Mouse (Mus musculus) adrenal gland (tissue): ENCODE results near the gene Adgrl3.
"Not testable (repeated sequence)": the region's sequence is repeated elsewhere in the genome, so short reads cannot be mapped to it uniquely, and the experiment has no call there.

Experiments
- intact Hi-C: fragments of 180-260 bp; cut with DNase I; formaldehyde crosslinking; loops from one replicate; pipeline ENCODE4 v1.15.1; 2025

The Adgrl3 gene

DNA sequence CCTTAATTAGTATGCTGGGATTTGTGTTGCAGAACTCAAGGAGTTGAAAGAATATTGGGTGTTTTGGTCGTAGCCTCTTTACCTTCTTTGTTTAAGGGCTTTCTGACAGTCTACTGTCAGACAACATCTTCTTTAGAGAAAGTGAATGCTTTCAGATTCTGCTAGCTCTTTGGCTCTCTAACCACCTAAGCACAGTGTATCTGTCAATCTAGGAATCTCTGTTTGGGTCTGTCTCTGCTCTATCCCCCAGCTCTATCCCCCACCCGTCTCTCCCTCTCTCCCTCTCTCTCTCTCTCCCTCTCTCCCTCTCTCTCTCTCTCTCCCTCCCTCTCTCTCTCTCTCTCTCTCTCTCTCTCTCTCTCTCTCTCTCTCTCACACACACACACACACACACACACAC lies 535.2 kb downstream of the Adgrl3 start:
- intact Hi-C loops = not testable (repeated sequence)

DNA sequence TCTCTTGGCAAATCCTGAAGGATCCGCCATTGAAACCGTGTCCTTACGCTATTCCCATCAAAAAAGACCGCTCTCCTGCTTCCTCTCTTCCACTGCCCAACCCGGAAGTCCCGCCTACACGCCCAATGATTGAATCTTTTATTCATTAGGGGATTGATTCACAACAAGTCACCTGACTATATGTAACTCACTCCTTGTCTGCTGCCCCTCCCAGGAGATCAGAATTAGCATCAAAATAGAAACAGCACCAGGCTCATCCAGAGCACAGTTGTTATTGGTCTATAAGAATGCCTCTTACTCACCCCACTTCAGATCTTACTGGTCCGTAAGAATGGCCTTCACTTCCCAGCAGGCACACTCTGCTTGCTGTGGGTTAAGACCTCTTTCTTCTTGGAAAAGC lies 536.1 kb downstream of the Adgrl3 start:
- intact Hi-C loops = no loop called here

DNA sequence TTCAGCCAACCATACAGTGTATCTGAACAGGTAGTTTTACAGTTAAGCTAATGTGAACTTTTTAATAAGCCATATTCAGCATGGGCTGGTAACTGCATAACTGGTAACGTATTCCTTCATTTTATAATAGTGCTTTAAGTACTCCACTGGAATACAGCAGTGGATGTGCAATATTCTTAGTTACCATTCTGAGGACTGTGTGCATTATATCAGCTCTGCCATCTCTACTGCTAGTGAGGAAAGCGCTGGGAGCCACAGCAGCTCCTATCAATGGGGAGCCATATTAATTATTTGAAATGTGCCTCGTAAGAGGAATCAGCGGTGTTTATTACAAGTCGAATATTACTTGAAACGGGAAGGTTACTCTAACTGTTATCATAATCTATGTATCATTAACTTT lies 539.0 kb downstream of the Adgrl3 start:
- intact Hi-C loops = no loop called here

DNA sequence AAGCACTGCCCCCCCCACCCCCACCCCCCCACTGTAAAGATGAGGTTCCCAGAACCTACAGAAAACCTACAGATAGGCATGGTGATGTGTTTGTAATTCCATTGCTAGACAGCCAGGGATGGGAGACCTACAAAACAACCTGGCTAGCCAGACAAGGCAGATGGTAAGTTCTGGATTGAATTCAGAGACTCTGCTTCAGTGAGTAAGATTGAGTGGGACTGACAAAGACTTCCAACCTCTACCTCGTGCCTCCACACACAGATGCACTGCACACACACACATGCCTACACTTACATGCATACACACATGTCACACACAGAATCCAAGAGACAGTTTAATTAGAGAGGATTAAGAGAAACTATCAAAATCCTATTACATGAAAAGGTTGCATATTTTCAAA lies 544.4 kb downstream of the Adgrl3 start:
- intact Hi-C loops = no loop called here

DNA sequence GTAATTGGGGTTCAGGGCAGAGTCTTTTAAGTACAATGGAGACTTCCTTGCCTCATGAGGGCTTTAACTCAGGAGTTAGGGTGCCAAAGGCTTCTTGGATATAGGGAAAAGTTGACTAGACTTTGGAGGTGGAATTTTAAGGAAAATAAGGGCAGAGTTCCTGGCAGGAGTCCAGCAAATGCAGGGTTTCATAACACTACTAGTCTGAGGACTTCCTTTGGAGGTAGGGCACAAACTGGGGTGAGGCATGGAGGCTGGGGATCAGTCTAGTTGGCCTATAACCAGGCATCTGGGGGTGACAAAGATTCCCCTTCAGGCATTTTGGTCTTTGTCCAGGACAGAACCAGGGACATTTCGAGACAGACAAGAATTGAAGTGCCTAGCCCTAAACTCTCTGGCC lies 546.6 kb downstream of the Adgrl3 start:
- intact Hi-C loops = no loop called here

DNA sequence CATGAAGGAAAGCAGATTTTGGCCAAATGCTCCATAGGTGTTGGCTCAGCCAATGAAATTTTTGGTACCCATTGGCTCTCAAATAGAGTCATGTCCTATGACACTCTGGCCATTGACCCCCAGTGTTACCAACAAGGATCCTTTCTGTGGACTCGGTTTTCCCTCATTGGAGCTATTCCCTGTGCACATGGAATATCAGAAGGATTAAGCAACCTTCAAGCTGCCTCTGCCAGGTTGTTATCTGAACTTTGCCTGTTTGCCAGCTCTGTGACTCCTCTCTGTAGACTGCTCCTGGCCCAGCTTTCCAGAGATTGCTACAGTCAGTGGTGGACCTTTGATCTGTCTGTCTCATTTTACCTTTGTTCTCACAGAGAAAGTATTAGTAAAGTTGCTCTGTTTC lies 548.8 kb downstream of the Adgrl3 start:
- intact Hi-C loops = no loop called here

DNA sequence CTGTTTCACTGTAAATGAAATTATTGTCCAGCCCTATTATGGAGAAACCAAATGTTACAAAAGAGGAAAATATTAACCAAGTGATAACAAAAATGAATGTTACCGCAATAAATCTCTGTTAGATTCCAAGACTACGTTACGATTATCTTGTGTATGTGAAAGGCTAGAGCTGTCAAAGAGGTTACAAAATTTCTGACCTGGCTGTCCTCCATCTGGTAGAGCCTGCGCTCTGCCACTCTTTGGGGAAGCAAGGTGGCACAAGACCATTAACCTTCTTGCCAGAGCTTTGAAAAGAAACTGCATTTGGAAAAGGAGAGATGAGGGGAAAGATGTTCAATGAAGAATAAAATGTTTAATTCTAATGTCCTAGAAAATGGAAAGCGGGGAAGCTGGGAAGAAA lies 562.9 kb downstream of the Adgrl3 start:
- intact Hi-C loops = no loop called here

DNA sequence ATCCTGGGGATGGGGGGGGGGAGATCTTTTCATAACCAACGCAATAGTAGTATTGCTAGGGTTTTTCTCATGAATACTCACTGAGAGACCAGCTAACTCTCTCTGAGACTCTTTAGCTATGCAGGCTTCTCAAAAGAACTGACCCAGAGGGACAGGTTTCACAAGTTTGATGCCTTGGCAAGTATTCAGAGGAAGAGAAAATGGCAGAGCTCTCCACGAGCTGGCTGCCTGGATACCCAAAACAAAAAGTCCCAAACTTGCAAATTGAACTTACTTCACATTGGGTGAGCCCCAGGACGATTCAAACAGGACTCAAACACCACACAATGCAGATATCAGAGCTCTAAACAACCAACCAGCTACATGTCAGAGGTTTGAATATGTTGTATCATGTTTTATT lies 563.5 kb downstream of the Adgrl3 start:
- intact Hi-C loops = no loop called here

DNA sequence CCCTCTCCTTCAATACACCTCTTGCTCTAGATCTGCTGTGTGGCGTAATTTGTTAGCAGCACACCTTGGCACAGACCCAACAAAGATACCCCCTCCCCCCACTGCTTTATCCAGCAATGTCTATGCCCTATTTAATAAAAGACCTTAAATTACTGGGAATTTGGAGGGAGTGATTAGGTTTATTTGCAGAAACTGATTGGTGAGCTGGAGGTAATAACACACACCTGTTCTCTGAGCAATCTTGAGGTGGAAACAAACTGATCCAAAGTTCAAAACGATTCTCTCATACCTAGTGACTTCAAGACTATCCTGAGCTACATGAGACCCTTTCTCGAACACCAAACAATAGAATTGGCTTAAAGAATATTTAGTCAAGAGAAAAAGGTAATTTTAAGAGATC lies 565.0 kb downstream of the Adgrl3 start:
- intact Hi-C loops = no loop called here

DNA sequence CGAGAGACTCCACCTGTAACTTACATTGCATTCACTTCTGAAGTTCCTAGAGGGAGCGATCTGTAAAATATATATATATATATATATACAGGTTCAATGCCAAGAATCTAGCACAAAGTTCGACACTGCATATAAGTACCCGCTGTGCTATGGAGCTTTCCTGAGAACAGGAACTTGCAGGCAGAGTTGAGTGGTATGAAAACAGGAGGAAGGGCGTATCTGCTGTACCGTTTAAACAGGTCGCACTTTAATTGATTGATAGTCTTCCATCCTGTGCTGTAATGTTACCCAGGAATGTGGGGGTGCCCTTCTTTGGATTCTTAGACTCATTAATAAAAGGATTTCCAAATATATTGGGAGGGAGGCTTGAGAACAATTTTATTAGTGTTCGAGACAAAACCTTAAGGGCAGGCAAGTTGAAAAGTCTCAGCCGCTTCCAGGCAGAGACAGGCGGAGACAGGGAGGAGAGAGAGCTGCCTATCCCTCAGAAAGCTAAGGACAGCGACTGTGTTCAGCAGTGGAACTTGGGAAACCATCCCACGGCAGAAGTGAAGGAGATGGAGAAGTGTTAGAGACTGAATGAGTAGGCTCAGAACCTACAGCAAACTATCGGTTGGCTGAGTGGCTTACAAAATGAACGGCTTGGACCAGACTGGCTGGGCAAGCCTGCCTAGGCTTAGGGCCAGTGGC lies 570.2 kb downstream of the Adgrl3 start:
- intact Hi-C loops = no loop called here

DNA sequence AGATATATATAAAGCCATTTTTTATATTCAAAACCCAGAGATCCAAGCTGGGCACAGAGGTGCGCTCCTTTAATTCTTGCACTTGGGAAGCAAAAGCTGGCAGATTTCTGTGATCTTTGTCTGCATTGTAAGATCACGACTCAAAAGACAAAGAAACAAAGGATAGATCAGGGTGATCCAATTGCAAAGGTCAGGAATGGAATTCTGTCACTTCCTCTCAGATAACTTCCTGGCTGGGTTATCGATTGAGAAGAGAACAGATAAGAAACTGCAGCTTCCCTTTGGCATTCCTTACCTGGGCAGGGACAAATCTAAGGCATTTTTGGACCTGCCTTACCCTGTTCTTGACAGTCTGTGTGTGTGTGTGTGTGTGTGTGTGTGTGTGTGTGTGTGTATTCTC lies 571.5 kb downstream of the Adgrl3 start:
- intact Hi-C loops = no loop called here

DNA sequence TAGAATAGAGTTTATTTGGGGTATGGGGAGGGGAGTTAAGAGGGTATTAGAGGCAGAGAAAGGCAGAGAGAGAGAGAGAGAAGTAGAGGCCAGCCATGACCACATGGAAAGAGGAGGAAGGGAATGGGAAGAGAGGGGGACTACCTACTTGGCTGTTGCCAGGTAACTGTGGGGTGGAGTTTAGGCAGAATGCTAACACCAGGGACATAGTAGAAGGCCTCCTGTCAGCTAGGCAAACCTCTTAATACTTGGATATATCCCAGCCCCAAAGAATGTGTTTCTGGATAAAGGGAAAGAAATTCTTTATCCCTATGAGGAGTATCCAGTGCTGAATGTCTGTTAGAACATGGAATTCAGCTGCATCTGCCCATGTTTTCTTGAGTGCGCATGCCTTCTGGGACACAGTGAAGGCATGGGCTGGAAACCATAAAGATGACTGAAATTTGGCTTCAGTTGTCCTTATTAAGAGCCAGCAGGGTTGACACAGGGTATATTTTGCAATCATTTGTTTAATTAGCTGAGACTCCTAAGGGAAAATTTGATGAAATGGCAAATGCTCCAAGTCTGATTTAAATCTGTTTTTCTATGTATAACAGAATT lies 573.6 kb downstream of the Adgrl3 start:
- intact Hi-C loops = no loop called here

DNA sequence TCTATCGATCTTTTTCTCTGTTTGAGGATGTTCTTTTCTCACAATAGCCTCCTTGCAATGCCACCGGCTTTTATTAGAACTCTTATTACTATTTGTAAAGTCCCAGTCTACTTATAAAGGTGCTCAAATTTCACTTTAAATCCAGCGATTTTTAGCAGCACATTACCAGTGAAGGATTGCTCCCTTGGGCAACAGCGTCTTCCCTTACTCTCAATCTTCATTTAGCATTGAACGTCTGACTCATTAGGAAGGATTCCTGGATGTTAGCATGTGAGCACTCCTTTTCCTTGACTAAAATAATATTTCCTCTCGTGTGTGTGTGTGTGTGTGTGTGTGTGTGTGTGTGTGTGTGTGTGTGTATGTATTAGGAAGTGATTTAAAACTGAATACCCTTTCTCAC lies 578.1 kb downstream of the Adgrl3 start:
- intact Hi-C loops = no loop called here

DNA sequence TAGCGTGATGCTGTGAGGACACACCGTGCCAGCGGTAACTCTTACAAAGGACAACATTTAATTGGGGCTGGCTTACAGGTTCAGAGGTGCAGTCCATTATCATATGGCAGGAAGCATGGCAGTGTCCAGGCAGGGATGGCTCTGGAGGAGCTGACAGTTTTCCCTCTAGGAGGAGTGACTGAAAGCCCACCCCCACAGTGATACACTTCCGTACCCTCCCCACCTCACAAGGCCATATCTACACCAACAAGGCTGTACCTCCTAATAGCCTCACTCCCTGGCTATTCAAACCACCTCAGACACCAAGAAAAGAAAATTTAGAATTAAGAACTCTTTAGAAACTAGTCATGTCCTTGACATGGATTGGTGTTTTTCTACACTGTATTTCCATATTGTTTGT lies 583.0 kb downstream of the Adgrl3 start:
- intact Hi-C loops = no loop called here

DNA sequence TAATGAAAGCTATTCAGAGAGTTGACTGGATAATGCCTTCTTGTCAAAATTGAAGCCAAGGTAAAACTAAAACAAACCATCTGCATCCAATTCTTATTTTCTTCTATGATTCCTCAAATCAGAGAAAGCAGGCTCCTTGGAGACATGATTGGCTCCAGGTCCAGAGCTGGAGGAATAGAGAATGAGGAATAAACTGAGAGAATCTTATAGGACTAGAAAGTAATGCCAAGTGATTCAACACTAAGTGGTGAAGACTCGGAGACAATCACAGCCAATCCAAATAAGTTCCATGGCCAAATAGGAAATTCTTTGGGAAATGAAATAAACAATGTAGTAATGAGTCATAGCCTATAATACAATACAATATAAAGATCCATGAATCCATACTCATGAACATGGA lies 585.7 kb downstream of the Adgrl3 start:
- intact Hi-C loops = no loop called here

DNA sequence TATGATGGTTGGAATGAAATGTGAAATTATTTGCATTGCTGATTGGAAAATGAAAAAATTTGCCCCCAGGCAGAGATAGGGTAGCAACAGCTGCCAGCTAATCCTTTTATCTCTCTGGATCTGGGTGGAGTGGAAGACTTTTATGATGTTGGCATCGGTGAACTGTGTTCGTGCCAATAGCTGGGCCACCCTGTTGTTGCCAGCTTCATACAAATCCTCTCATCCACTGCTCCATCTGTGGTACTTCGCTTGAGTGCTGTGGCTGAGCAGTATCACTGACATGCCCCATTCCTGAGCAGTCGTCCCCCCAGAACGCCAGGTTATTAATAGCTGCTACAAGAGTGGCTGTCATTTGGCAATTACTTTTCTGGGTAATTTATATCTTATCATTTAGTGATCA lies 590.3 kb downstream of the Adgrl3 start:
- intact Hi-C loops = no loop called here

DNA sequence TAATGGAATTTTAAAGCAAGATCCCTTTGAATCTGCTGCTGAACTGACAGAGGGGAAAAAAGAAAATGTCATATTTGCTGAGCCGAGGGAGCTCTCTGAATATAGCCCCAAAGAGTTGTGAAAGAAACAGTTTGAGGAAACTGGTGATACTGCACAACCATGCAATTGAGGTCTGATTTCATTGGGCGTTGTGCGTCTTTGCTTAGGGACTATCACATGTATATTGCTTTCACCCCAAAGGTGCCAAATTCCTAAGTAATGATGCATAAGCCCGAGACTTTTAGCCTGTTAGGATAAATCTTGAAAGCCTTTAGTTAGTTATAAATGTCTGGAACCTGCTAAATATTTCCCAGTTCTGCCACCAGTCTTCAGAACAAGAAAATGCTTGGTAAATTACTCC lies 594.7 kb downstream of the Adgrl3 start:
- intact Hi-C loops = no loop called here

DNA sequence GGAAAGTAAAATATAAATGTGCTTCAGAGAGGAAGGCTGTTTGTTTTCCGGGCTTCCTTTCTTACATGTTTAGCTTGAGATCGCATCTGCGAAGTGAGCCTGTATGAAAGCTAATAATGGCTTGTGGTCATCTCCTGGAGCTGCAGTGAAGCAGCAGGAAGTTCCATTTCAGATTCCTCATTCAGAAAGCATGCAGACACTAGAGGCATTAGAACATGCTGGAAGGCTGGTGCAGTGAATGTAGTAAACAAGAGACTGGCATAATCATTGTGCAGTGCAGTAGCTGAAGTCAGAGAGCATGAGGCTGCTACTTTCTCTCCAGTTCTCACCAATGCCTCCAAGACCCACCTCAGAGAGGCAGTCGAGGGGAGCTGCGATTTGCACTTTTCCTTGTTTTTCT lies 601.2 kb downstream of the Adgrl3 start:
- intact Hi-C loops = no loop called here

DNA sequence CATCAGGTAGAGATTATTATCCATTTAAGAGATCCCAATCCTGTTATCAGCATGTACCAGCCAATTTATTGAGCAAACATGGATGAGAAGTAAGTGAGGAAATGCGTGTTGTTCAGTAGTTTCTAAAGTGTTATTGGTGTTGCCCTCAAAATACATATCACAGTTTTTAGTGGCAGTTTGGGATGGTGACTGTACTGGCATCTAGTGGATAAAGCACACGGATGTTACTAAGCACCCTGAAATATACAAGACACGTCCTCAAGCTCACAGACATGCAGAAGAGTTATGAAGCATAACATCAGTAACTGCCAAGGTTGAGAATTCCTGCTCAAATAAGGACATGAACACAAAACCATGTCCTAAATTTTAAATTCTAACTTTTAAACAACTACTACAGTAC lies 601.8 kb downstream of the Adgrl3 start:
- intact Hi-C loops = no loop called here

DNA sequence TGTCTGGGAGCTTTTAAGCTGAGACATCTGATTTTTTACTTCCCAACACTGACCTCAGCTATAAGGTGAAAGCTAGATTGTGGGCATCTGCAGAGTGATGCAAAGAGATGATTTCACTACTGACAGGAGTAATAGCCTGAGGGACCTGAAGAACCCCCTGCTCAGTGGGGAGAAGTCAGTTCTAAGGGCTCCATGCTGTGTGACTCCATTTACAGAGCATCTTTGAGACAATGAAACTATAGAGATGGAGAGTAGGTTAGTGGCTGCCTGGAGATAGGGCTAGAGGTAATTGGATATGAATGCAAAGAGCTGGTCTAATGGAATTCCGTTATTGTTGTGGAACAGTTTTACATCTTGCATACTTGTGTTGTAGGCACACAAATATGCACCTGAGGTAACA lies 603.9 kb downstream of the Adgrl3 start:
- intact Hi-C loops = no loop called here

DNA sequence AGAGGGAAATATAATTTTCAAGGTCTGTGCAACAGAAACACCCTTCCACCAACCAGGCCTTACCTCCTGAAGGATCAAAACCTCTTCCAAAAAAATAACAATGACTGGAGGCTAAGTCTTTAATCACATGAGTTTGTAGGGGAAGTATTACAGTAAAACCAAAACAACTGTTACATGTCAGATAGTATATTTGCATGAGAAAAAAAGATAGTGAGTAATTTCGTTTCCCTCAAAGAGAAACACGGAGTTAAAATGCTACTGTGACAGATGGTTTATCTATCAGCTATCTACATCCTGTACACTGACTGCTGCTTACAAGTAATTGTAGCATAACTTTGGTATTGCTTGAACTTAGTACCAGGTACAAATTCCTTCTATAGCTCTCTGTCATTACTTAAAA lies 616.2 kb downstream of the Adgrl3 start:
- intact Hi-C loops = no loop called here

DNA sequence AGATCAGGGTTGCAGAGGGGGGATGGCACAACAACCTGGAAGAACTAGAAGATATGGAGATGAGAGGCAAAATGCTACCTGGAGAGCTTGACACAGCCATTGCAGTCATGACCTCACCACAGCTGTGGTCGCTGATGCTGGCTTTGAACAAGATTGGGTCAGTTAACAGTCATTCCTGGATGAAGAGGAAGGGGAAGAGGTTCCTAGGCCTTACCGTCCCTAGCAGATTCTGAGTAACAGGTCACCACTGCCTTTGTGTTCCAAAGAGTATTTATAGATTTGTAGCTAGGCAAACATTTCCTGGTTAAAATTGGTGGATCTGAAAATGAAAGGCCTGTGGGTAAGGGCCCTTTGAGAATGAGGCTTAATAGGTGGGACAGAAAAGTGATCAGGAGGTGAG lies 618.5 kb downstream of the Adgrl3 start:
- intact Hi-C loops = no loop called here

DNA sequence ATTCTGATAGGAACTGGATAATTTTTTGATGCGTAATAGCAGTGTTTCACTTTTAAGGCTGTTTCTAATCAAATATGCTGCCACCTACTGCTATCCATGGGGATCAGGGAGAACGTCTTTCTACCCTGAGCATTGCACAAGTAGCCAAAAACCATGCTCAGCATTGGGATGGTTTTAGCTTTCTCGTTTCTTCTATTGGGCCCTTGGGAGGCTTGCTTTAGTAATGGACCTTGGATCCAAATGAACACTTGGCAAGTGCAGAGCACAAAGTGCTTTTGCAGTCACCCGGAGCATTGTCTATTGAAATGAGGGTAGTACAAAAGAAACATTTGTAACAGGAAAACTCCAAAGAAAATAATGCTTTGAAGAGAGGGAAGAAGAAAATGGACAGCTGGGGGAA lies 620.2 kb downstream of the Adgrl3 start:
- intact Hi-C loops = no loop called here

DNA sequence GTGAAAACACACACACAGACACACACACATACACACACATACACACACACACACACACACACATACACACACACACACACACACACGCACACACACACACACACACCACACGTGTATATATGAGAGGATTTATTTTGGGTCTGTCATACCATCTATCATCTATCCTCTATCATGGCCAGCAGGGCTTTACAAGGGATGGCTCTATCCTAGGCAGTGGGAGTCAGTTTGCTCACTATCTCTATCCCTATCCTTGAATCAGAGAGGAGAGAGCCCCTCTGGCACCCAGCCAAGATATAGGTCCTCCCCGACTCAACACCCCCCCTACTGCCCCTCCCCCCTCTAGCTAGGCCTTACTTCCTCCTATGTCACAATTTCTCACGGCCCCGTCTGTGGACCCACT lies 625.6 kb downstream of the Adgrl3 start:
- intact Hi-C loops = no loop called here
